Mouse (Mus musculus) retina, adult 2 months (tissue): ENCODE results near the gene Luc7l3.
"Not testable (repeated sequence)": the region's sequence is repeated elsewhere in the genome, so short reads cannot be mapped to it uniquely, and the experiment has no call there.

Experiments
- DNase-seq: peaks from one replicate; pipeline ENCODE4 v3.0.0-alpha.2; 2012; ENCODE audit warnings: low read depth, low spot score

Gene Luc7l3

GRCm38 (mm10) chr11:94294996-94295845 lies 26.6 kb downstream of the Luc7l3 start:
- DNase-seq = no peak

- no peak for DNase-seq
Observed at GRCm38 (mm10) chr11:94290062-94290740, 31.6 kb downstream of the Luc7l3 start.

- no peak for DNase-seq
Observed at GRCm38 (mm10) chr11:94287105-94287504, 34.7 kb downstream of the Luc7l3 start.

- no peak for DNase-seq
Observed at GRCm38 (mm10) chr11:94285886-94286574, 35.8 kb downstream of the Luc7l3 start.

GRCm38 (mm10) chr11:94283536-94284099 lies 38.2 kb downstream of the Luc7l3 start:
- DNase-seq = no peak

GRCm38 (mm10) chr11:94282291-94282690 lies 39.5 kb downstream of the Luc7l3 start:
- DNase-seq = no peak

- DNase-seq = no peak
Observed at GRCm38 (mm10) chr11:94281199-94282181, 40.3 kb downstream of the Luc7l3 start, which contains the start of gene Gm21885. Gm21885 (plus strand) TSS chr11:94281873.

GRCm38 (mm10) chr11:94276869-94277337 lies 44.9 kb downstream of the Luc7l3 start:
- DNase-seq = peak; percentile 90

GRCm38 (mm10) chr11:94275686-94276085 lies 46.1 kb downstream of the Luc7l3 start:
- no peak for DNase-seq

GRCm38 (mm10) chr11:94275226-94275625 lies 46.6 kb downstream of the Luc7l3 start:
- no peak for DNase-seq

GRCm38 (mm10) chr11:94274206-94274867 lies 47.5 kb downstream of the Luc7l3 start:
- DNase-seq = no peak

- no peak for DNase-seq
Observed at GRCm38 (mm10) chr11:94272960-94273927, 48.5 kb downstream of the Luc7l3 start.

- no peak for DNase-seq
Observed at GRCm38 (mm10) chr11:94271015-94271414, 50.8 kb downstream of the Luc7l3 start.

GRCm38 (mm10) chr11:94269906-94270305 lies 51.9 kb downstream of the Luc7l3 start:
- DNase-seq = no peak

- no peak for DNase-seq
Observed at GRCm38 (mm10) chr11:94268761-94269160, 53.0 kb downstream of the Luc7l3 start.

- not testable (repeated sequence) for DNase-seq
Observed at GRCm38 (mm10) chr11:94266155-94266554, 55.6 kb downstream of the Luc7l3 start.

- DNase-seq = no peak
Observed at GRCm38 (mm10) chr11:94265134-94265785, 56.5 kb downstream of the Luc7l3 start.
